Mouse (Mus musculus) liver, postnatal 0 days (tissue): Measurements from ENCODE around the gene Samt2. TPM values are rescaled to one million over a fixed set of nuclear protein-coding genes. Genes with fewer than 3 reads are reported as not detected.
"Not testable (repeated sequence)": the region's sequence is repeated elsewhere in the genome, so short reads cannot be mapped to it uniquely, and the experiment has no call there.

Experiments
- ATAC-seq: fragments of 200-750 bp; cut with Nextera tagmentation; 2 replicates; pipeline ENCODE4 v1.8.0; 2017; ENCODE audit warnings: mild to moderate bottlenecking, moderate library complexity
- DNase-seq: peaks from one replicate; pipeline ENCODE4 v3.0.0-alpha.2; 2016
- H3K27ac ChIP-seq: fragments of 300-500 bp; sonication (generic); 2 replicates; pipeline ENCODE4 v1.5.1; 2014; ENCODE audit warnings: antibody characterized with exemption, moderate library complexity, mild to moderate bottlenecking, low read depth
- H3K27me3 ChIP-seq: fragments of 300-500 bp; sonication (generic); 2 replicates; pipeline ENCODE4 v1.6.1; 2014; ENCODE audit warnings: low read length, control low read depth, mixed read lengths; ENCODE audit not compliant: insufficient read depth
- H3K36me3 ChIP-seq: fragments of 300-500 bp; sonication (generic); replicated peaks from 2 replicates; pipeline ENCODE4 v1.6.1; 2014; ENCODE audit warnings: mild to moderate bottlenecking, control low read depth, low read length, moderate library complexity, mixed read lengths; ENCODE audit not compliant: insufficient read depth
- H3K4me1 ChIP-seq: fragments of 300-500 bp; sonication (generic); 2 replicates; pipeline ENCODE4 v1.6.1; 2014; ENCODE audit warnings: antibody characterized with exemption, mild to moderate bottlenecking, control low read depth; ENCODE audit not compliant: insufficient read depth
- H3K4me2 ChIP-seq: fragments of 300-500 bp; sonication (generic); 2 replicates; pipeline ENCODE4 v1.6.1; 2014; ENCODE audit warnings: low read depth, mild to moderate bottlenecking, low read length, moderate library complexity, mixed read lengths
- H3K4me3 ChIP-seq: fragments of 300-500 bp; sonication (generic); 2 replicates; pipeline ENCODE4 v1.5.1; 2014; ENCODE audit warnings: low read depth, low read length
- H3K9ac ChIP-seq: fragments of 300-500 bp; sonication (generic); replicated peaks from 2 replicates; pipeline ENCODE4 v1.6.1; 2014; ENCODE audit warnings: mild to moderate bottlenecking, moderate library complexity
- H3K9me3 ChIP-seq: fragments of 300-500 bp; sonication (generic); 2 replicates; pipeline ENCODE4 v1.6.1; 2016; ENCODE audit warnings: mild to moderate bottlenecking, control low read depth, low read length, mixed read lengths
- WGBS: fragments of 180-500 bp; shearing (Covaris S2); extraction: QIAGEN DNeasy Blood & Tissue Kit; methylation state at CpG from one replicate; pipeline ENCODE4 v1.1.7; 2014; ENCODE audit not compliant: insufficient replicate concordance; 5-methylcytosine and 5-hydroxymethylcytosine counted together
- polyA plus RNA-seq: library from polyadenylated mRNA; unstranded; fragments of >200 nt; fragmentation: Nextera tagmentation; extraction: Ambion mirVana; gene quantifications from 2 replicates; pipeline ENCODE4 v1.2.1, GENCODE M21; 2015

Samt2 gene
- polyA plus RNA-seq, result not detected in 2 replicates

DNA sequence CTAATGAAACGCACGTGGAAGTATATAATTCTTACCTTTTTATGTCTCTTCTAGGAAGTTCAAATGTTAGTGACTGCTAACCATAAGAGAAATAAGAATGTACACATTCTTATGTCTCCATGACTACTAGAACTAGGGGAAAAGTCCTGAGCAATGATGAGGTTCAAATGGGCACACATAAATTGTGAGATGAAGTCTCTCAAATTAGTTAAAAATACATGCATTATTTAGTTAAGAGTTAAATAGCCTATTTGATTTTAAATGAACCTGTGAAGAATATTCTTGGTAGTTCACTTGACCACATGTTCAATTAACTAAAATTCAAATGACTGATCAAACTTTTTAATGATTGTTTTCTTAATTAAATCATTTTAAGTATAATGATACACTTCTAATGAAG, at the start of gene Samt2:
TSS of gene Samt2 (minus strand) at position 101 of the 400 bp plus-strand sequence.
- not testable (repeated sequence) for H3K9ac ChIP-seq, H3K4me1 ChIP-seq, ATAC-seq, H3K9me3 ChIP-seq, H3K27ac ChIP-seq, H3K4me2 ChIP-seq, H3K27me3 ChIP-seq, H3K36me3 ChIP-seq, DNase-seq, H3K4me3 ChIP-seq
- 74% methylated on average over 2 of the region's 2 CpGs for WGBS

Other genes with a start within 250 kb of the Samt2 start
- gene 4930524N10Rik, start 236.0 kb downstream of the Samt2 start, polyA plus RNA-seq, result not detected in 2 replicates
- not detected in 2 replicates for gene Samt4, start 97.4 kb downstream of the Samt2 start, polyA plus RNA-seq